Mouse (Mus musculus): ENCODE results near the gene 4930404N11Rik.

The 4930404N11Rik gene

GRCm38 (mm10) chr10:81379809-81380378, 14.3 kb upstream of the 4930404N11Rik start:
- no peak for DNase-seq

GRCm38 (mm10) chr10:81379183-81379553, 13.6 kb upstream of the 4930404N11Rik start:
- DNase-seq = no peak

- peak; percentile 100 for DNase-seq
Observed at GRCm38 (mm10) chr10:81378553-81379182, 13.1 kb upstream of the 4930404N11Rik start.

- DNase-seq = no peak
Observed at GRCm38 (mm10) chr10:81377793-81378552, 12.4 kb upstream of the 4930404N11Rik start, which contains the start of gene Fzr1. Gene Fzr1, minus strand, starts transcription at chr10:81378516.

- DNase-seq = no peak
Observed at GRCm38 (mm10) chr10:81377362-81377664, 11.7 kb upstream of the 4930404N11Rik start.

- DNase-seq = peak in 1 of 2 experiments; percentile 43
Observed at GRCm38 (mm10) chr10:81376561-81377361, 11.1 kb upstream of the 4930404N11Rik start.

- no peak for DNase-seq
Observed at GRCm38 (mm10) chr10:81375322-81375721, 9.7 kb upstream of the 4930404N11Rik start.

GRCm38 (mm10) chr10:81367207-81367495, 1.5 kb upstream of the 4930404N11Rik start:
- no peak for DNase-seq

GRCm38 (mm10) chr10:81366477-81367206, 1.0 kb upstream of the 4930404N11Rik start:
- DNase-seq = no peak

- DNase-seq = no peak
Observed at GRCm38 (mm10) chr10:81365073-81365472, 543 bp downstream of the 4930404N11Rik start.

- peak in 1 of 2 experiments; percentile 73 for DNase-seq
Observed at GRCm38 (mm10) chr10:81364666-81365065, 950 bp downstream of the 4930404N11Rik start.

GRCm38 (mm10) chr10:81363436-81364346, 1.9 kb downstream of the 4930404N11Rik start:
- DNase-seq = peak; percentile 45 to 77

GRCm38 (mm10) chr10:81362336-81362949, 3.2 kb downstream of the 4930404N11Rik start:
- DNase-seq = no peak

- DNase-seq = no peak
Observed at GRCm38 (mm10) chr10:81360721-81361120, 4.9 kb downstream of the 4930404N11Rik start.

GRCm38 (mm10) chr10:81358841-81359240, 6.8 kb downstream of the 4930404N11Rik start:
- peak; percentile 48 to 76 for DNase-seq

GRCm38 (mm10) chr10:81358209-81358608, 7.4 kb downstream of the 4930404N11Rik start:
- DNase-seq = no peak

- peak; percentile 93 to 96 for DNase-seq
Observed at GRCm38 (mm10) chr10:81356991-81357844, 8.4 kb downstream of the 4930404N11Rik start, which contains the start of gene Mfsd12. Gene Mfsd12, plus strand, starts transcription at chr10:81357491.

GRCm38 (mm10) chr10:81356352-81356990, 9.1 kb downstream of the 4930404N11Rik start:
- DNase-seq = peak; percentile 39 to 74

- no peak for DNase-seq
Observed at GRCm38 (mm10) chr10:81355533-81355932, 10.1 kb downstream of the 4930404N11Rik start.
